Mouse (Mus musculus): ENCODE results near the gene Mrps17. TPM values are rescaled to one million over a fixed set of nuclear protein-coding genes. Genes with fewer than 3 reads are reported as not detected.

The Mrps17 gene
- polyA plus RNA-seq, 1 experiment from 2014 or later: 184 TPM

DNA sequence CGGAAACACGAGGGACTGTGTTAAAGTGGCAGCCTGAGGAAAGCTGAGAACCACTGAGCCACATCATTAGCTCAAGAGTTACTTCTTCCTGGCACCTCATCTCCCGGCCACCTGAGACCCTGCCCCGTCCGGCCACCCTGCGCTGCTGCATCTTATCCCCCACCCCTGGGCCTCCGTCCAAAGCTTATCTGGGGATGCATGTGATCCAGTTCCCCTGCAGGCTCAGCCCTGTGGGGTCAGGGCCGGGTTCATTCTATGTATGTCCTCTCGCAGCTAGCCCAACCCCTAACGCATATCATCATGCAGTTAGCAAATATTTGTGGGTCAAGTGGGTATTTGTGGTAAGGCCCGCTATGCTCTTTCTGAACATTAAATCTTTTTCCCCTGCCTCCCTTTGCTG is 14.0 kb downstream of the Mrps17 start:
- no peaks in the 10 kb centered on the region for H3K27me3 ChIP-seq (ENCODE audit: control insufficient read depth, insufficient read depth, low read length)
- H3K4me2 ChIP-seq (replicated peaks): no peak overlapping the region
- H3K4me3 ChIP-seq (replicated peaks; ENCODE audit: low read length): no peak overlapping the region
- 58% methylated on average over 11 of the region's 11 CpGs for WGBS
- ATAC-seq (ENCODE audit: low FRiP score) (no peak), DNase-seq (ENCODE audit: low spot score) (no peak)
- H3K36me3 ChIP-seq (replicated peaks; ENCODE audit: control insufficient read depth, insufficient read depth): no peaks in the 10 kb centered on the region
- H3K4me1 ChIP-seq (replicated peaks; ENCODE audit: control insufficient read depth, insufficient read depth, low read length): peaks cover 17% of the 10 kb centered on the region; the same call in 1 of the 2 replicates
- H3K9me3 ChIP-seq (ENCODE audit: control insufficient read depth, low read length): no peaks in the 10 kb centered on the region
- H3K27ac ChIP-seq: no peak overlapping the region
- H3K9ac ChIP-seq: peak overlapping the region; percentile 5; the same call in 1 of the 2 replicates

DNA sequence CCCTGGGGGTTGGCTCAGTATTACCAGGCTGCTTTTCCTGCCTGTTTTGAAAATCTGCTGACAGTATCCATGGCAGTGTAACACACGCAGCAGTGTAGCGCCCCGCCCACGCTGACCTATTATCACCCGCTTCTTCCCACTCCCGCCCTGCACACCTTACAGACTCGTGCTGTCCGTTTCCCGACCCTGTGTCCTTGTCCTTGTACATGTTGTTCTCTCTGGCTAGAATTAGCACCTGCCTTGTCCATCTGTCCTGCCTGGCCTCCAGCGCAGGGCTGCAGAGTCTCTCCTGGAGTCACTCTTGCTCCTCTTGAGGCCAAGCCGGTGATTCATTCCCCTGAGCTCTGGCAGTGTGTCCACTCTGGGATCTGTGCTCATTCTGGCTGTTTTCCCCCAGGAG is 15.0 kb downstream of the Mrps17 start:
- no peaks in the 10 kb centered on the region for H3K27me3 ChIP-seq (ENCODE audit: control insufficient read depth, insufficient read depth, low read length)
- H3K4me3 ChIP-seq (replicated peaks; ENCODE audit: low read length): no peak overlapping the region
- DNase-seq (ENCODE audit: low spot score): no peak
- no peak overlapping the region for H3K4me2 ChIP-seq (replicated peaks)
- peaks cover 17% of the 10 kb centered on the region; the same call in 1 of the 2 replicates for H3K4me1 ChIP-seq (replicated peaks; ENCODE audit: control insufficient read depth, insufficient read depth, low read length)
- ATAC-seq (ENCODE audit: low FRiP score): no peak
- WGBS: 84% methylated on average over 11 of the region's 11 CpGs
- no peaks in the 10 kb centered on the region for H3K9me3 ChIP-seq (ENCODE audit: control insufficient read depth, low read length)
- H3K36me3 ChIP-seq (replicated peaks; ENCODE audit: control insufficient read depth, insufficient read depth): no peaks in the 10 kb centered on the region
- no peak overlapping the region for H3K27ac ChIP-seq
- H3K9ac ChIP-seq: no peak overlapping the region; the same call in 1 of the 2 replicates

DNA sequence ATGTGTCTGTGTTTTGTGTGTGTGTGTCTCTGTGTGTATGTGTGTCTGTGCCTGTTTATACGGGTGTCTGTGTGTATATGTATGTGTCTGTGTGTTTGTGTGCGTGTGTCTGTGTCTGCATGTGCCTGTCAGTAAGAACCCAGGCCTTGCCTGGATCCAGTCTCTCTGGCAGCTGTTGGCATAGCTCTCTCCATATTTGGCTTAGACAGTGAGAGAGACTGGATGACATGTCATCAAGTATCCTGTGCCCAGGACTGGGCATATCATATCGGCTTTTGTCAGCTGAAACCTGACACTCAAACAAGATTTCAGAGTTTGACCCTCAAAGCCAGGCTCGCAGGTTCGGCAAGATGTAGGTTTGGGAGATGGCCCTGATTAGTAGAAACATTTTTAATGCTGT is 15.7 kb downstream of the Mrps17 start:
- Histone ChIP-seq H3K4me1 (replicated peaks; ENCODE audit: control insufficient read depth, insufficient read depth, low read length) (peaks cover 14% of the 10 kb centered on the region; the same call in 1 of the 2 replicates), H3K27ac (no peak overlapping the region), H3K27me3 (ENCODE audit: control insufficient read depth, insufficient read depth, low read length) (no peaks in the 10 kb centered on the region), H3K9ac (no peak overlapping the region), H3K4me3 (replicated peaks; ENCODE audit: low read length) (no peak overlapping the region), H3K36me3 (replicated peaks; ENCODE audit: control insufficient read depth, insufficient read depth) (no peaks in the 10 kb centered on the region), H3K4me2 (replicated peaks) (no peak overlapping the region), H3K9me3 (ENCODE audit: control insufficient read depth, low read length) (no peaks in the 10 kb centered on the region)
- no peak for ATAC-seq (ENCODE audit: low FRiP score)
- DNase-seq (ENCODE audit: low spot score): no peak
- WGBS: 90% methylated on average over 5 of the region's 5 CpGs

DNA sequence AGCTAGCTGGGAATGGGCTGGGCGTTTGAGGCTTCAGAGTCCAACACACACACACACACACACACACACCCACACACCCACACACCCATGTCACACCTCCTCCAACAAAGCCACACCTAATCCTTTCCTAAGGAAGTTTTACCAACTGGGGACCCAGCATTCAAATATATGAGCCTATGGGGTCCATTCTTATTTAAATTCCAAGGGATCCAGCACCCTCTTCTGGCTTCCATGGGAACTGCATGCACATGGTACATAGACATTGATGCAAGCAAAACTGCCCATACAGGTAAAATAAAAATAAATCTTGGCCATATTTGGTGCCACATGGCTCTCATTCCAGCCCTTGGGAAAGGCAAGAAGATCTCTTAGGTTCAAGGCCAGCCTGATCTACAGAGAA is 25.7 kb downstream of the Mrps17 start:
- H3K4me1 ChIP-seq (replicated peaks; ENCODE audit: control insufficient read depth, insufficient read depth, low read length): no peaks in the 10 kb centered on the region
- no peak overlapping the region for H3K4me2 ChIP-seq (replicated peaks)
- no peaks in the 10 kb centered on the region for H3K27me3 ChIP-seq (ENCODE audit: control insufficient read depth, insufficient read depth, low read length)
- DNase-seq (ENCODE audit: low spot score): peak; percentile 69
- H3K9me3 ChIP-seq (ENCODE audit: control insufficient read depth, low read length): no peaks in the 10 kb centered on the region
- ATAC-seq (ENCODE audit: low FRiP score): no peak
- H3K27ac ChIP-seq: no peak overlapping the region
- no peak overlapping the region for H3K9ac ChIP-seq
- H3K36me3 ChIP-seq (replicated peaks; ENCODE audit: control insufficient read depth, insufficient read depth): peaks cover 32% of the 10 kb centered on the region
- 100% methylated on average over 1 of the region's 1 CpGs for WGBS
- H3K4me3 ChIP-seq (replicated peaks; ENCODE audit: low read length): no peak overlapping the region

DNA sequence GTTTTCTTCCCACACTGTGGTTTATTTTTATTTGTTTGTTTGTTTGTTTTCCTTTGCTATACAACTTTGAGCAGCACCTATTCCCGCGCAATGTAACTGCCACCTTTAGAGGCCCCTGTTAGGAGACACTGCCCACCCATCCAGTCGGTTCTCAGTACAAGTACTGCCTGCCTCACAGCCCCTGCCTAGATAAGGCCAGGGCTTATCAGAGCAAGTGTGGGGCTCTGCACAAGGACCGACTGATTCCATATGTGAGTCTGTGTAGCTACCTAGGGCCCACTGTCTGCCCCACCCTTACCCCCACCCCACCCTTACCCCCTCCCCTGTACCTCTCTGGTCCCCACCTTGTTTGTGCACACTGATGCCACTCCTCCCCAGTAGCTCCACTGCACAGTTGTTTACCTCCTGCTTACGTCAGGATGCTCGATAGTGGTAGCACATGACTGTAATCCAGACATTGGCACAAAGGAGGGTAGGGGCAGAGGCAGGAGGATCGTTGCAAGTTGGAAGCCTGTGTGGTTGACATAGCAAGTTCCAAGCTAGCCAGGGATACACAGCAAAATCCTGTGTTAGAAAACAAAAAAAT is 27.7 kb downstream of the Mrps17 start:
- H3K4me3 ChIP-seq (replicated peaks; ENCODE audit: low read length): no peak overlapping the region
- H3K4me2 ChIP-seq (replicated peaks): no peak overlapping the region
- no peaks in the 10 kb centered on the region for H3K27me3 ChIP-seq (ENCODE audit: control insufficient read depth, insufficient read depth, low read length)
- H3K27ac ChIP-seq: no peak overlapping the region
- H3K9ac ChIP-seq: no peak overlapping the region
- ATAC-seq (ENCODE audit: low FRiP score) (no peak), DNase-seq (ENCODE audit: low spot score) (no peak)
- H3K9me3 ChIP-seq (ENCODE audit: control insufficient read depth, low read length): no peaks in the 10 kb centered on the region
- 93% methylated on average over 7 of the region's 7 CpGs for WGBS
- H3K4me1 ChIP-seq (replicated peaks; ENCODE audit: control insufficient read depth, insufficient read depth, low read length): no peaks in the 10 kb centered on the region
- H3K36me3 ChIP-seq (replicated peaks; ENCODE audit: control insufficient read depth, insufficient read depth): peaks cover 48% of the 10 kb centered on the region

DNA sequence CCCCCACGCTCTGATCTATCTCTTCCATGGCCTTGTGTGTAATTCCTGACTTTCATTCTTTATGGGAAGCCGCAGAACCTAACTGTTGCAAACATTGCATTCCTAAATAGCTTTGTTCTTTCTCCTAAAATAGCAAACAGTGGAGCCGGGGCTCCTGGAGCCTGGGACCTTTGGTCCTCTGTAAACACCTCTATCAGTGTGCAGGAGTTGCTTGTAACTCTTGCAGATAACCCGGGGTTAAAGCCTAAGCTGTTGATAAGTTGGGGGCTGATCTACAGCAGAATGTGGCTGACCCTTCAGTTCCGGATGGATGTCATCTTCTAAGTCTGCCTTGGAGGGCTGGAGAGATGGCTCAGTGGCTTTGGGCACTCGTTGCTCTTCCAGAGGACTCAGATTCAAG is 28.8 kb downstream of the Mrps17 start:
- H3K27me3 ChIP-seq (ENCODE audit: control insufficient read depth, insufficient read depth, low read length): no peaks in the 10 kb centered on the region
- no peak for ATAC-seq (ENCODE audit: low FRiP score)
- H3K4me1 ChIP-seq (replicated peaks; ENCODE audit: control insufficient read depth, insufficient read depth, low read length): no peaks in the 10 kb centered on the region
- no peak for DNase-seq (ENCODE audit: low spot score)
- H3K9me3 ChIP-seq (ENCODE audit: control insufficient read depth, low read length): no peaks in the 10 kb centered on the region
- H3K36me3 ChIP-seq (replicated peaks; ENCODE audit: control insufficient read depth, insufficient read depth): peaks cover 56% of the 10 kb centered on the region
- H3K27ac ChIP-seq: no peak overlapping the region
- H3K9ac ChIP-seq: no peak overlapping the region
- H3K4me2 ChIP-seq (replicated peaks): no peak overlapping the region
- no peak overlapping the region for H3K4me3 ChIP-seq (replicated peaks; ENCODE audit: low read length)
- WGBS: 89% methylated on average over 6 of the region's 6 CpGs

DNA sequence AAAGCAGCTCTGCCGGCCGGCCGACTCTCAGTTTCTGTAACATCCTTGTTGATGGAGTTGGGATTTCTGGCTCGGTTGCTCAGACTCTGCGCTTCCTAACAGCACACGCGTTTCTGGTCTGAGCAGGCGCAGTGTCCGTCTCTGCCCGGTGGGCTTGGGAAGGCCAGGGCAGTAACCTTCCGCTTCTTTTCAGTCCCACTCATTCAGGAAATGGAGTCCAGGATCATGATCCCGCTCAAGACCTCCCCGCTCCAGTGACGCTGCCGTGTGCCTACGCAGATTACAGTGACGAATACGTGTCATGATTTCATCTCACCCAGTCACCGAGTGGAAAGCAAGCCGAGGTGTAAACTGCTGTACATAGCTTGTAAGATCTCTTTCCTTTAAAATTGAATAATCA is 41.6 kb downstream of the Mrps17 start:
- WGBS: 96% methylated on average over 20 of the region's 20 CpGs
- H3K4me3 ChIP-seq (replicated peaks; ENCODE audit: low read length): no peak overlapping the region
- no peak overlapping the region for H3K4me2 ChIP-seq (replicated peaks)
- no peak overlapping the region for H3K9ac ChIP-seq
- H3K36me3 ChIP-seq (replicated peaks; ENCODE audit: control insufficient read depth, insufficient read depth): peaks cover 61% of the 10 kb centered on the region
- H3K9me3 ChIP-seq (ENCODE audit: control insufficient read depth, low read length): no peaks in the 10 kb centered on the region
- H3K4me1 ChIP-seq (replicated peaks; ENCODE audit: control insufficient read depth, insufficient read depth, low read length): 0 out of 2 replicates have a peak, but pooled peaks cover 5% of the 10 kb centered on the region
- DNase-seq (ENCODE audit: low spot score) (no peak), ATAC-seq (ENCODE audit: low FRiP score) (no peak)
- no peak overlapping the region for H3K27ac ChIP-seq
- H3K27me3 ChIP-seq (ENCODE audit: control insufficient read depth, insufficient read depth, low read length): no peaks in the 10 kb centered on the region

DNA sequence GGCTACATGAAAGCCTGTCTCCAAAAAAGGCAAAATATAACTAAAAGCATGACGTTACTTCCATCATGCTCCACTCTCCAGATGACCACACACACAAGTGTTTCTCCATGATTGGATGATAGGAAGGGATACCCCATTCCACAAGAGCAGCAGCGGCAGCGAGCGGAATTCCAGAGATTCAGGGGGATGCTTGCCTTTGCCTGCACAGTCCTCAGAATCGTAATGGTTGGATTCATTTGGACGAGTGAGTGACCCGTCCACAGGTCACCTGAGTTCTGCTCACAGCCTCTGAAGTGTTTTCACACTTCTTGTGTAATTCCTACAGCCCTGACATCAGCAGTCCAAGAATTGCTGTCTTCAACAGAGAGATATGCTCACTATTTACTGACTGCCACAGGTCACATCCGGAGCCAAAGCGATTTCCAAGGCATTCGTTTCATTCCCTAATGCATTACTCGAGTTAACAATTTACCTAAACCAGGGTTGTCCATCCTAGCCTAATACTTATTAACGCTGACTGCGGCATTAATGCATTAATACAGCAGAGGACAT is 44.7 kb downstream of the Mrps17 start:
- no peak overlapping the region for H3K4me3 ChIP-seq (replicated peaks; ENCODE audit: low read length)
- H3K4me1 ChIP-seq (replicated peaks; ENCODE audit: control insufficient read depth, insufficient read depth, low read length): 0 out of 2 replicates have a peak, but pooled peaks cover 7% of the 10 kb centered on the region
- no peak overlapping the region for H3K9ac ChIP-seq
- no peak overlapping the region for H3K4me2 ChIP-seq (replicated peaks)
- H3K27me3 ChIP-seq (ENCODE audit: control insufficient read depth, insufficient read depth, low read length): no peaks in the 10 kb centered on the region
- ATAC-seq (ENCODE audit: low FRiP score) (no peak), DNase-seq (ENCODE audit: low spot score) (no peak)
- no peak overlapping the region for H3K27ac ChIP-seq
- 92% methylated on average over 13 of the region's 13 CpGs for WGBS
- peaks cover 44% of the 10 kb centered on the region for H3K36me3 ChIP-seq (replicated peaks; ENCODE audit: control insufficient read depth, insufficient read depth)
- H3K9me3 ChIP-seq (ENCODE audit: control insufficient read depth, low read length): no peaks in the 10 kb centered on the region

DNA sequence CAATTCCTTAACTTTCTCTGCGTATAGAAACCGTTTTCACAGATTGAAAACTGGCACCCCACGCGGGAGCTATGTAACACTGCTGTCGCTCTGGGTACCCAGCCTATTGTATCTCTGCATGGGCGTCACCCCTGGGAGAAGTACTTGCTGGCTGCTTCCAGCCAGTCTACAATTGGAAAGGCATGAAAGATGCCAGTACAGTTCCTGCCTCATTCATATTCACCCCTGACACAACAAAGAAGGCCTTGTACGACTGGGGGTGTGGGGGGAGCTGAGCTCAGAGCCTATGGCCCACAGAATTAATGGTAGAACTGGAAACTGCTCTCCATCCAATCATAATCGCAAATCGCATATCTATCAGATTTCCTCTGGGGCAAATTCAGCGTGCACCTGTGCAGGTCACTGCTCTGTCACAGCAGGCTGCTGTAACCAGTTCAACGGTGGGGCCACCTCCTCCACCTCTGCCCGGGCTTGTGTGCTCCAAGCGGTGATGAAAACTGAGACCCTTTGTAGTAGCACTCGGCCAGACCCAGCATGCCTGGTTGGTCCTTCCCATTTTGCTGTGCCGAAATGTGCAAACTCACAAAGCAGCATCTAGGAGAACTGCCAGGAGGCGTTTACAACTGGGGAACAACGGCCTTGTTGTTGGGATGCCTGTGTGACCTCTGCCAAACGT is 46.7 kb downstream of the Mrps17 start:
- H3K9ac ChIP-seq: 0 out of 2 replicates have a peak overlapping the region, but pooled peaks have one; percentile 24
- H3K4me1 ChIP-seq (replicated peaks; ENCODE audit: control insufficient read depth, insufficient read depth, low read length): 0 out of 2 replicates have a peak, but pooled peaks cover 7% of the 10 kb centered on the region
- H3K27ac ChIP-seq: peak overlapping the region; percentile 84
- H3K27me3 ChIP-seq (ENCODE audit: control insufficient read depth, insufficient read depth, low read length): no peaks in the 10 kb centered on the region
- ATAC-seq (ENCODE audit: low FRiP score) (peak; percentile 89), DNase-seq (ENCODE audit: low spot score) (peak; percentile 49)
- no peak overlapping the region; the same call in 1 of the 2 replicates for H3K4me2 ChIP-seq (replicated peaks)
- H3K9me3 ChIP-seq (ENCODE audit: control insufficient read depth, low read length): no peaks in the 10 kb centered on the region
- peaks cover 31% of the 10 kb centered on the region for H3K36me3 ChIP-seq (replicated peaks; ENCODE audit: control insufficient read depth, insufficient read depth)
- no peak overlapping the region for H3K4me3 ChIP-seq (replicated peaks; ENCODE audit: low read length)
- 45% methylated on average over 18 of the region's 18 CpGs for WGBS

Data from hindbrain, embryonic 14.5 days (tissue).